Comparison of ENCODE assay signal across 14 mouse cellular contexts in the genomic region with DNA sequence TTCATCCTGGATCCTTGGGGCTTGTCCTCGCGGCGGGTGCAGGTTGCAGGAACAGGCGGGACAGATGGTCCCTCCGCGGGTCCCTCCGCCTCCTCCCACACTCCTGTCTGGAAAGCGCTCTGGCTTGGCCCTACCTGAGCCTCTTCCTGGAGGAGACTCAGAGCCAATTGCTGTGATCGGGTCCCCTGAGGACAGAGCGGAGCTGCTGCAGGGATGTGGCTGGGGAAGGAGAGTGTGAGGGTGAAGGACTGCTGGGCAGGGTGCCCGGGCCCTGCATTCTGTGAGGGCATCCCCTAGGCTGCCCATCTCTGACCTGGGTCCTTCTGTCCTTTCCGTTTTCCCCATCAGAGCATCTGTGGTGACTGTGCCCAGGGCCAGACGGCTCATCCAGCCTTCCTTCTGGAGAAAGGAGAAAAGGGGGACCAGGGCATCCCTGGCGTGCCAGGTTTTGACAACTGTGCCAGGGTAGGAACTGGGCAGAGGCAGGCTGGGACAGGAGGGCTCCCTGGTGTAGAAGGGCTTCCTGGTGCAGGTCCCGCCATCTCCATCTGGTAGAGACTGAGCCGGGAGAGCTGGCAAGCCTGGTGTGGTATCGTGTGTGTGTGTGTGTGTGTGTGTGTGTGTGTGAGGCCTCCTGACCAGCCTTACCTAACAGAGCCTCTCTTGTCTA. TPM values are rescaled to one million over a fixed set of nuclear protein-coding genes. Genes with fewer than 3 reads are reported as not detected.
A peak's percentile ranks its signal among the peaks of the same experiment; 100 is the strongest.
DNase-seq lines count a peak whose midpoint lies in the region; ATAC-seq lines count a peak whose summit lies in the region.
"Had no signal": no experiment of that assay in that cellular context is flagged by ENCODE, and none has a peak within 500 bp of the region (broad histone marks: within the 10 kb centered on the region; RNA-seq: fewer than 3 reads in every experiment).

No protein-coding gene starts in this region.

- 56% methylated on average over 17 of the region's 17 CpGs for WGBS in limb, embryonic 10.5 days
- 47% methylated on average over 16 of the region's 17 CpGs for WGBS in heart, embryonic 11.5 days (ENCODE audit: insufficient replicate concordance)

- no peaks in the 10 kb centered on the region for H3K9me3 ChIP-seq in limb, embryonic 10.5 days (replicated peaks)
- no peaks in the 10 kb centered on the region for H3K9me3 ChIP-seq in heart, embryonic 11.5 days (replicated peaks; ENCODE audit: control insufficient read depth, low read length)

- no peak overlapping the region for H3K4me3 ChIP-seq in limb, embryonic 10.5 days
- H3K4me3 ChIP-seq in heart, embryonic 11.5 days (ENCODE audit: low read depth, low read length) = no peak overlapping the region
- H3K4me3 ChIP-seq: gastrocnemius, adult 2 months; layer of hippocampus, adult 2 months had no signal

- H3K27me3 ChIP-seq in limb, embryonic 10.5 days (ENCODE audit: low read depth, poor library complexity, severe bottlenecking) = peaks cover 80% of the 10 kb centered on the region
- H3K27me3 ChIP-seq in heart, embryonic 11.5 days (ENCODE audit: control insufficient read depth, insufficient read depth, low read length) = peaks cover 54% of the 10 kb centered on the region

- no peak for ATAC-seq in heart, embryonic 11.5 days (replicated peaks; ENCODE audit: insufficient number of reproducible peaks, low FRiP score, low TSS enrichment)

- no peak overlapping the region for H3K9ac ChIP-seq in heart, embryonic 11.5 days (ENCODE audit: low read depth, low read length)

- H3K27ac ChIP-seq in limb, embryonic 10.5 days = 0 out of 2 replicates have a peak overlapping the region, but pooled peaks have one; percentile 17
- no peak overlapping the region for H3K27ac ChIP-seq in heart, embryonic 11.5 days (ENCODE audit: low read depth, low read length)
- H3K27ac ChIP-seq: gastrocnemius, adult 2 months; layer of hippocampus, adult 2 months had no signal

- H3K4me2 ChIP-seq in heart, embryonic 11.5 days = no peak overlapping the region

- H3K4me1 ChIP-seq in limb, embryonic 10.5 days = peaks cover 20% of the 10 kb centered on the region
- H3K4me1 ChIP-seq in heart, embryonic 11.5 days (ENCODE audit: control insufficient read depth, insufficient read depth, low read length) = peaks cover 8% of the 10 kb centered on the region

- H3K36me3 ChIP-seq in limb, embryonic 10.5 days = no peaks in the 10 kb centered on the region
- H3K36me3 ChIP-seq in heart, embryonic 11.5 days (ENCODE audit: control insufficient read depth, insufficient read depth, low read length) = no peaks in the 10 kb centered on the region

- DNase-seq in layer of hippocampus, postnatal 10 days (ENCODE audit: low spot score in 2 of 2) = peak; percentile 54 to 56
- no peak for DNase-seq in layer of hippocampus, adult 8-10 months (ENCODE audit: low spot score in 2 of 2)
- peak; percentile 94 for DNase-seq in cerebellum, adult 11 months
- DNase-seq in cerebellum, postnatal 25 days = peak; percentile 94 to 96
- DNase-seq in limb, embryonic 10.5 days (ENCODE audit: low spot score) = no peak
- DNase-seq in adrenal gland, postnatal 4 days (ENCODE audit: low spot score in 2 of 2) = no peak
- DNase-seq: adrenal gland, adult 2 months; gastrocnemius, adult 2 months; lung, adult 2 months; midbrain, embryonic 14.5 days; thymus, postnatal 14 days had no signal

RNA-seq across cellular contexts. Expression of a gene that starts 23.4 kb away (rescaled TPM):
- 10 to 100 TPM; 37.4 to 39.7 TPM for total RNA-seq in layer of hippocampus, postnatal 10 days (2021)
- total RNA-seq in layer of hippocampus, adult 8-10 months (2022) = 10 to 100 TPM; 60.4 to 74.7 (median 68.3) TPM
- polyA plus RNA-seq in limb, embryonic 10.5 days (2016; fragmentation: Nextera tagmentation; extraction: Ambion mirVana) = 71.4 and 73.4 TPM in 2 replicates
- 10 to 100 TPM; 63.6 to 65.1 TPM for total RNA-seq in adrenal gland, postnatal 4 days (2021)
- 58.0 and 65.2 TPM in 2 replicates for polyA plus RNA-seq in heart, embryonic 11.5 days (2014; fragmentation: Nextera tagmentation; extraction: Ambion mirVana)

RNA-seq across cellular contexts. Expression of a gene that starts 31.3 kb away (rescaled TPM):
- 10 to 100 TPM; 17.9 to 26.0 TPM for total RNA-seq in layer of hippocampus, postnatal 10 days (2021)
- 10 to 100 TPM; 15.2 to 28.1 (median 21.2) TPM for total RNA-seq in layer of hippocampus, adult 8-10 months (2022)
- polyA plus RNA-seq in limb, embryonic 10.5 days (2016; fragmentation: Nextera tagmentation; extraction: Ambion mirVana) = 3.9 and 10.2 TPM in 2 replicates
- 10 to 100 TPM; 62.1 to 69.1 TPM for total RNA-seq in adrenal gland, postnatal 4 days (2021)
- 15.4 and 15.9 TPM in 2 replicates for polyA plus RNA-seq in heart, embryonic 11.5 days (2014; fragmentation: Nextera tagmentation; extraction: Ambion mirVana)
- total RNA-seq: neutrophil, adult 5-6 weeks had no signal

Comparison
In these comparisons a context has a peak if more than half of its experiments do, and no peak if none do; other contexts are left out.
1. DNase-seq: peak in layer of hippocampus, postnatal 10 days (2 of 2), cerebellum, adult 11 months (single experiment) and cerebellum, postnatal 25 days (2 of 2); none in layer of hippocampus, adult 8-10 months (0 of 2), limb, embryonic 10.5 days (single experiment) and adrenal gland, postnatal 4 days (0 of 2).